Mouse (Mus musculus) myocyte (in vitro differentiated cells): ENCODE measurements at regions not wholly inside any gene's neighbourhood (a gene's known extent, or its start where the extent isn't known, plus 50 kb on each side); places are given as distances from the start of the nearest gene placed in this dataset.

Source experiments
- H3K27me3 ChIP-seq: one replicate; pipeline ENCODE4 v1.6.1; 2011; ENCODE audit not compliant: control insufficient read depth, insufficient read depth, insufficient read length
- H3K36me3 ChIP-seq: one replicate; pipeline ENCODE4 v1.6.1; 2011; ENCODE audit not compliant: control insufficient read depth, insufficient read depth
- H3K4me2 ChIP-seq: one replicate; pipeline ENCODE4 v1.6.1; 2011; ENCODE audit warnings: low read depth, control low read depth
- H3K4me3 ChIP-seq: one replicate; pipeline ENCODE4 v1.5.1; 2011; ENCODE audit warnings: mild to moderate bottlenecking, control low read depth, moderate library complexity
- H3K79me2 ChIP-seq: one replicate; pipeline ENCODE4 v1.6.1; 2011; ENCODE audit not compliant: control insufficient read depth, insufficient read depth
- H3ac ChIP-seq: one replicate; pipeline ENCODE4 v1.6.1; 2011; ENCODE audit not compliant: control insufficient read depth, insufficient read length
- CEBPB ChIP-seq: IDR thresholded peaks from 2 replicates; pipeline ENCODE4 v1.6.1; 2011; ENCODE audit warnings: mild to moderate bottlenecking, moderate library complexity; ENCODE audit not compliant: poor library complexity, insufficient read depth, severe bottlenecking
- E2F4 ChIP-seq: IDR thresholded peaks from one replicate; pipeline ENCODE4 v1.6.1; 2011; ENCODE audit warnings: mild to moderate bottlenecking, control low read depth, moderate library complexity; ENCODE audit not compliant: insufficient read depth
- MAX ChIP-seq: IDR thresholded peaks from one replicate; pipeline ENCODE4 v1.6.1; 2011; ENCODE audit warnings: low read depth, mild to moderate bottlenecking, control low read depth
- MYOD1 ChIP-seq, 3 experiments: IDR thresholded peaks; one replicate each; pipeline ENCODE4 v1.6.1; 2011; ENCODE audit warnings: control low read depth in 2 of 3, low read depth in 2 of 3, mild to moderate bottlenecking in 2 of 3, moderate library complexity in 1 of 3; ENCODE audit not compliant: insufficient read length in 2 of 3, control insufficient read depth in 1 of 3
- MYOG ChIP-seq, 3 experiments: IDR thresholded peaks; one replicate each; pipeline ENCODE4 v1.6.1; 2011; ENCODE audit warnings: control low read depth in 2 of 3, low read depth in 2 of 3, mild to moderate bottlenecking in 2 of 3; ENCODE audit not compliant: insufficient read length in 2 of 3, control insufficient read depth in 1 of 3, insufficient read depth in 1 of 3
- POLR2A ChIP-seq: IDR thresholded peaks from one replicate; pipeline ENCODE4 v1.6.1; 2011; ENCODE audit warnings: low read depth, mild to moderate bottlenecking, control low read depth, moderate library complexity; ENCODE audit not compliant: insufficient read length
- POLR2AphosphoS2 ChIP-seq: IDR thresholded peaks from one replicate; pipeline ENCODE4 v1.6.1; 2011; ENCODE audit warnings: low read depth, control low read depth; ENCODE audit not compliant: insufficient read length
- REST ChIP-seq: IDR thresholded peaks from one replicate; pipeline ENCODE4 v1.6.1; 2011; ENCODE audit warnings: mild to moderate bottlenecking, control low read depth, moderate library complexity; ENCODE audit not compliant: insufficient read depth, insufficient read length
- SRF ChIP-seq: IDR thresholded peaks from one replicate; pipeline ENCODE4 v1.6.1; 2011; ENCODE audit warnings: low read depth; ENCODE audit not compliant: control insufficient read depth, insufficient read length
- TCF12 ChIP-seq: IDR thresholded peaks from one replicate; pipeline ENCODE4 v1.6.1; 2011; ENCODE audit warnings: mild to moderate bottlenecking, control low read depth; ENCODE audit not compliant: poor library complexity, insufficient read depth, severe bottlenecking
- TCF3 ChIP-seq: IDR thresholded peaks from one replicate; pipeline ENCODE4 v1.6.1; 2011; ENCODE audit warnings: low read depth, control low read depth; ENCODE audit not compliant: insufficient read length
- USF1 ChIP-seq: IDR thresholded peaks from one replicate; pipeline ENCODE4 v1.6.1; 2011; ENCODE audit warnings: low read depth, mild to moderate bottlenecking, control low read depth, moderate library complexity

DNA sequence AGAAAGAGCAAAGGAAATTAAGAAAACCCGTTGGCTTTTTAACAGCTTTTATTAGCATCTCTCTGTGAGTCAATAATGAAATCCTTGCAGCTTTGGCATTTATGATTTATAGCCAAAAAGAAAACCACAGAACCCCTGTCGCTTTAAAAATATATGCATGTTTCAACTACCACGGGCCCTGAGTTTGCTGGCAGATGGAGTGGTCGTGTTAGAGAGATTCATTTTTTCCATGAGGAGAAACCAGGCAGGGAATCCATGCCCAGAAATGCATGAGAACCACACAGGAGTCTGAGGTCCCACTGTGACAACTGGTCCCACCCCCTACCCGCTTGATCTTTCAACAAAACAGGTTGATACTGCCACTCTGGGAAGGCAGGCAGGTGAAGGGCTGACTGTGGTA, 147.9 kb upstream of the Klf3 start:
- H3K4me2 ChIP-seq: no peak overlapping the region
- TF ChIP-seq TCF12 (no peak), E2F4 (no peak), SRF (no peak), CEBPB (no peak), POLR2A (no peak), REST (no peak), TCF3 (no peak), MYOG (IDR thresholded peaks at IDR 0.05; ENCODE audit: control insufficient read depth in 1 of 3, insufficient read depth in 1 of 3, insufficient read length in 2 of 3, low read depth in 2 of 3) (no peak), POLR2AphosphoS2 (no peak), MYOD1 (IDR thresholded peaks at IDR 0.05; ENCODE audit: control insufficient read depth in 1 of 3, insufficient read length in 2 of 3, low read depth in 2 of 3) (no peak), USF1 (no peak), MAX (no peak)
- H3K4me3 ChIP-seq: no peak overlapping the region
- H3K36me3 ChIP-seq: no peaks in the 10 kb centered on the region
- no peaks in the 10 kb centered on the region for H3K27me3 ChIP-seq
- no peak overlapping the region for H3ac ChIP-seq
- no peaks in the 10 kb centered on the region for H3K79me2 ChIP-seq

DNA sequence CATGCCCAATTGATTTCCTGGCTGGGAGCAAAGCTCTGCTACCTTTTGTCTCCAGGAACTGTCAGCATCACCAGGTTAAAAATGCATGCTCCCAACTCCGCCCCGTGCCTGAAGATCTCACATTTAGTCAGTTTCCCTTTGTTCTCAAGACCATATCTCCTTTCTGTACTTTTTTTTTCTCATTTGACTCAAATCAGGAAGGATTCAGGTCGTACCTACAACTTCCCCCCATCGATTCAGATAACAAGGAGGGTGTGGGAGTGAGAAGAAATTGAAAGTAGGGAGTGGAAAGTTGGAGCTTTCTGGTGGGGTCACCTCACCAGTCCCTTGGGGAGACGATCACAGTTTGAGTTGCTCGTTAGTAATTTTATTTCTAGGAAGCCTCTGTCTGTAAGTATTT, 141.2 kb upstream of the Klf3 start:
- TF ChIP-seq TCF12 (no peak), TCF3 (no peak), POLR2A (no peak), SRF (no peak), E2F4 (no peak)
- Histone ChIP-seq H3K4me2 (no peak overlapping the region), H3ac (no peak overlapping the region), H3K79me2 (no peaks in the 10 kb centered on the region), H3K36me3 (no peaks in the 10 kb centered on the region), H3K27me3 (no peaks in the 10 kb centered on the region), H3K4me3 (no peak overlapping the region)

DNA sequence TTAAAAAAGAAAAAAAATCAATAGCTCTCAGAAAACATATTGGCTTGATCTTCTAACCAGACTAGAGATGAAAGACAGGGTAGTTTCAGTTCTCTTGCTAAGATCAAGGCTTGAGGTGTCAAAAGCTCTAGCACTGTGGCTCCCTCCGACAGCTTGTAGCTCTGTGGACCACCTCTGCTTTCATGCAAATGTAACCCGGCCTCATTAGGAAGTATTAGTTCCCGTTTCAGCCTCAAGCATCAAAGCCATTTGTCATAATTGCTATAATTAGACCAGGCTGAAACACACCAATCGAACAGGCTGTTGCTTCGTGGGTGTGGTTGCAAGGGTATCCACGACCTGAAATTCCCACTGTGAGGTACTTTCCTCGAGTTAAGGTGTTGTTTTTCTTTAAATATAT, 140.7 kb upstream of the Klf3 start:
- no peaks in the 10 kb centered on the region for H3K27me3 ChIP-seq
- TF ChIP-seq MAX: no peak
- TF ChIP-seq SRF: no peak
- no peak for TF ChIP-seq E2F4
- no peak for TF ChIP-seq REST
- no peak for TF ChIP-seq TCF12
- no peak for TF ChIP-seq POLR2A
- TF ChIP-seq TCF3: no peak
- no peak for TF ChIP-seq USF1
- TF ChIP-seq MYOD1 (IDR thresholded peaks at IDR 0.05; ENCODE audit: control insufficient read depth in 1 of 3, insufficient read length in 2 of 3, low read depth in 2 of 3): no peak
- no peak for TF ChIP-seq MYOG (IDR thresholded peaks at IDR 0.05; ENCODE audit: control insufficient read depth in 1 of 3, insufficient read depth in 1 of 3, insufficient read length in 2 of 3, low read depth in 2 of 3)
- H3K4me3 ChIP-seq: no peak overlapping the region
- no peak overlapping the region for H3ac ChIP-seq
- H3K36me3 ChIP-seq: no peaks in the 10 kb centered on the region
- H3K4me2 ChIP-seq: no peak overlapping the region
- no peaks in the 10 kb centered on the region for H3K79me2 ChIP-seq

GRCm38 (mm10) chr5:64663766-64664165, 139.4 kb upstream of the Klf3 start:
- TF ChIP-seq REST: no peak
- TF ChIP-seq USF1: no peak
- no peak for TF ChIP-seq TCF3
- no peak for TF ChIP-seq POLR2A
- TF ChIP-seq CEBPB: no peak
- TF ChIP-seq MAX: no peak
- TF ChIP-seq SRF: no peak
- no peak for TF ChIP-seq POLR2AphosphoS2
- no peak overlapping the region for H3K4me2 ChIP-seq
- H3ac ChIP-seq: no peak overlapping the region
- no peak overlapping the region for H3K4me3 ChIP-seq
- no peaks in the 10 kb centered on the region for H3K36me3 ChIP-seq
- no peaks in the 10 kb centered on the region for H3K27me3 ChIP-seq
- H3K79me2 ChIP-seq: no peaks in the 10 kb centered on the region

- H3K79me2 ChIP-seq: no peaks in the 10 kb centered on the region
- H3K27me3 ChIP-seq: no peaks in the 10 kb centered on the region
- no peak overlapping the region for H3K4me3 ChIP-seq
- peak overlapping the region; percentile 57 for H3K4me2 ChIP-seq
- H3ac ChIP-seq: no peak overlapping the region
- TF ChIP-seq MYOG (IDR thresholded peaks at IDR 0.05; ENCODE audit: control insufficient read depth in 1 of 3, insufficient read depth in 1 of 3, insufficient read length in 2 of 3, low read depth in 2 of 3) (no peak), USF1 (no peak), TCF12 (no peak), SRF (no peak), E2F4 (no peak), POLR2A (no peak), POLR2AphosphoS2 (no peak), REST (no peak), MYOD1 (IDR thresholded peaks at IDR 0.05; ENCODE audit: control insufficient read depth in 1 of 3, insufficient read length in 2 of 3, low read depth in 2 of 3) (no peak), CEBPB (no peak), TCF3 (no peak), MAX (no peak)
- no peaks in the 10 kb centered on the region for H3K36me3 ChIP-seq
Observed at GRCm38 (mm10) chr5:64665064-64665463, 138.1 kb upstream of the Klf3 start.
